Mouse (Mus musculus) lung, embryonic 14.5 days (tissue): Measurements from ENCODE around the gene Bhlhb9. TPM values are rescaled to one million over a fixed set of nuclear protein-coding genes. Genes with fewer than 3 reads are reported as not detected.
"Not testable (repeated sequence)": the region's sequence is repeated elsewhere in the genome, so short reads cannot be mapped to it uniquely, and the experiment has no call there.

Experiments used
- ATAC-seq: fragments of 200-750 bp; cut with Nextera tagmentation; 2 replicates; pipeline ENCODE4 v1.8.0; 2017; ENCODE audit warnings: mild to moderate bottlenecking, moderate TSS enrichment, moderate library complexity; ENCODE audit not compliant: insufficient read depth
- DNase-seq: peaks from one replicate; pipeline ENCODE4 v3.0.0-alpha.2; 2015
- H3K27ac ChIP-seq: fragments of 300-500 bp; sonication (generic); 2 replicates; pipeline ENCODE4 v1.5.1; 2014; ENCODE audit warnings: low read depth, mild to moderate bottlenecking, moderate library complexity
- H3K27me3 ChIP-seq: fragments of 300-500 bp; sonication (generic); 2 replicates; pipeline ENCODE4 v1.6.1; 2014; ENCODE audit warnings: low read length, control low read depth; ENCODE audit not compliant: insufficient read depth
- H3K36me3 ChIP-seq: fragments of 300-500 bp; sonication (generic); 2 replicates; pipeline ENCODE4 v1.6.1; 2014; ENCODE audit warnings: control low read depth; ENCODE audit not compliant: insufficient read depth
- H3K4me1 ChIP-seq: fragments of 300-500 bp; sonication (generic); 2 replicates; pipeline ENCODE4 v1.6.1; 2014; ENCODE audit warnings: antibody characterized with exemption, control low read depth; ENCODE audit not compliant: insufficient read depth
- H3K4me2 ChIP-seq: fragments of 300-500 bp; sonication (generic); 2 replicates; pipeline ENCODE4 v1.6.1; 2014; ENCODE audit warnings: mild to moderate bottlenecking
- H3K4me3 ChIP-seq: fragments of 300-500 bp; sonication (generic); 2 replicates; pipeline ENCODE4 v1.5.1; 2014; ENCODE audit warnings: low read depth, low read length
- H3K9ac ChIP-seq: fragments of 300-500 bp; sonication (generic); 2 replicates; pipeline ENCODE4 v1.6.1; 2014
- H3K9me3 ChIP-seq: fragments of 300-500 bp; sonication (generic); 2 replicates; pipeline ENCODE4 v1.6.1; 2016; ENCODE audit warnings: low read depth, low read length, control low read depth
- CTCF ChIP-seq: IDR thresholded peaks from 2 replicates; pipeline ENCODE4 v1.5.1; 2016; ENCODE audit warnings: antibody characterized with exemption, low read depth
- WGBS: fragments of 180-500 bp; shearing (Covaris S2); extraction: QIAGEN DNeasy Blood & Tissue Kit; methylation state at CpG from one replicate; pipeline ENCODE4 v1.1.7; 2014; 5-methylcytosine and 5-hydroxymethylcytosine counted together
- polyA plus RNA-seq: library from polyadenylated mRNA; unstranded; fragments of >200 nt; fragmentation: Nextera tagmentation; extraction: Ambion mirVana; gene quantifications from 2 replicates; pipeline ENCODE4 v1.2.1, GENCODE M21; 2014

The Bhlhb9 gene
- 52.1 and 55.7 TPM in 2 replicates for polyA plus RNA-seq

GRCm38 (mm10) chrX:135797212-135797644 lies at the start of gene Bhlhb9:
Bhlhb9 (plus strand) TSS chrX:135797594.
- peak within 1 kb of the TSS; percentile 52 for H3K4me3 ChIP-seq
- peaks cover 13% of the 10 kb centered on the region; the same call in 1 of the 2 replicates for H3K36me3 ChIP-seq
- ATAC-seq, result peak; percentile 12; the same call in 1 of the 2 replicates

GRCm38 (mm10) chrX:135752832-135753231 lies 44.6 kb upstream of the Bhlhb9 start:
- H3K36me3 ChIP-seq, result peaks cover 20% of the 10 kb centered on the region; the same call in 1 of the 2 replicates
- peak; percentile 76 for TF ChIP-seq CTCF
- no peak overlapping the region for H3K4me3 ChIP-seq
- ATAC-seq, result no peak; the same call in 1 of the 2 replicates
- no peak overlapping the region for H3K4me2 ChIP-seq
- 7% methylated on average over 2 of the region's 2 CpGs for WGBS
- no peaks in the 10 kb centered on the region for H3K9me3 ChIP-seq
- peak; percentile 85 for DNase-seq
- H3K9ac ChIP-seq, result no peak overlapping the region
- H3K27ac ChIP-seq, result no peak overlapping the region
- H3K4me1 ChIP-seq, result no peaks in the 10 kb centered on the region
- H3K27me3 ChIP-seq, result no peaks in the 10 kb centered on the region

More at GRCm38 (mm10) chrX:135797212-135797644, at the start of gene Bhlhb9:
- Histone ChIP-seq H3K27ac (peak within 1 kb of the TSS; percentile 36; the same call in 1 of the 2 replicates), H3K9ac (peak within 1 kb of the TSS; percentile 52), H3K4me2 (peak within 1 kb of the TSS; percentile 58)
- not testable (repeated sequence) for H3K27me3 ChIP-seq, H3K9me3 ChIP-seq, H3K4me1 ChIP-seq
- 8% methylated on average over 3 of the region's 5 CpGs for WGBS
- peak; percentile 71 for TF ChIP-seq CTCF
- DNase-seq, result peak; percentile 77

- DNase-seq (peak; percentile 57), ATAC-seq (no peak)
- Histone ChIP-seq H3K4me2 (no peak overlapping the region), H3K9ac (no peak overlapping the region), H3K36me3 (peaks cover 7% of the 10 kb centered on the region; the same call in 1 of the 2 replicates), H3K9me3 (no peaks in the 10 kb centered on the region), H3K4me3 (no peak overlapping the region), H3K4me1 (no peaks in the 10 kb centered on the region), H3K27me3 (no peaks in the 10 kb centered on the region), H3K27ac (no peak overlapping the region)
- peak; percentile 54 for TF ChIP-seq CTCF
Measured at GRCm38 (mm10) chrX:135761707-135762106, 35.7 kb upstream of the Bhlhb9 start.

GRCm38 (mm10) chrX:135768043-135768548 lies 29.3 kb upstream of the Bhlhb9 start:
- Histone ChIP-seq H3K27me3 (no peaks in the 10 kb centered on the region), H3K9ac (no peak overlapping the region), H3K36me3 (no peaks in the 10 kb centered on the region), H3K4me3 (no peak overlapping the region), H3K4me2 (no peak overlapping the region), H3K4me1 (no peaks in the 10 kb centered on the region), H3K27ac (no peak overlapping the region), H3K9me3 (no peaks in the 10 kb centered on the region)
- no peak for ATAC-seq
- no peak for TF ChIP-seq CTCF
- 33% methylated on average over 2 of the region's 3 CpGs for WGBS
- no peak for DNase-seq

- ATAC-seq, result no peak
- H3K9ac ChIP-seq, result no peak overlapping the region
- H3K9me3 ChIP-seq, result no peaks in the 10 kb centered on the region
- DNase-seq, result no peak
- no peak for TF ChIP-seq CTCF
- H3K4me1 ChIP-seq, result no peaks in the 10 kb centered on the region
- H3K4me3 ChIP-seq, result no peak overlapping the region
- no peak overlapping the region for H3K4me2 ChIP-seq
- no peak overlapping the region for H3K27ac ChIP-seq
- H3K36me3 ChIP-seq, result no peaks in the 10 kb centered on the region
- no peaks in the 10 kb centered on the region for H3K27me3 ChIP-seq
- WGBS, result 57% methylated on average over 2 of the region's 2 CpGs
Measured at GRCm38 (mm10) chrX:135768565-135768964, 28.8 kb upstream of the Bhlhb9 start.

GRCm38 (mm10) chrX:135791536-135791935 lies 5.9 kb upstream of the Bhlhb9 start:
- DNase-seq (no peak), ATAC-seq (no peak)
- no peaks in the 10 kb centered on the region for H3K4me1 ChIP-seq
- H3K36me3 ChIP-seq, result no peaks in the 10 kb centered on the region
- no peaks in the 10 kb centered on the region for H3K27me3 ChIP-seq
- H3K4me3 ChIP-seq, result no peak overlapping the region
- no peak overlapping the region for H3K4me2 ChIP-seq
- no peak overlapping the region for H3K9ac ChIP-seq
- H3K27ac ChIP-seq, result no peak overlapping the region
- no peak for TF ChIP-seq CTCF
- H3K9me3 ChIP-seq, result no peaks in the 10 kb centered on the region

- Histone ChIP-seq H3K9me3 (no peaks in the 10 kb centered on the region), H3K27ac (no peak overlapping the region), H3K9ac (no peak overlapping the region), H3K4me2 (no peak overlapping the region), H3K36me3 (no peaks in the 10 kb centered on the region), H3K4me1 (no peaks in the 10 kb centered on the region), H3K4me3 (no peak overlapping the region), H3K27me3 (no peaks in the 10 kb centered on the region)
- ATAC-seq (no peak), DNase-seq (no peak)
- 69% methylated on average over 6 of the region's 6 CpGs for WGBS
- no peak for TF ChIP-seq CTCF
Measured at GRCm38 (mm10) chrX:135792326-135792725, 5.1 kb upstream of the Bhlhb9 start.

GRCm38 (mm10) chrX:135795591-135796304 lies 1.6 kb upstream of the Bhlhb9 start:
- peak; percentile 81 for DNase-seq
- H3K27me3 ChIP-seq, H3K27ac ChIP-seq, H3K9me3 ChIP-seq, H3K4me1 ChIP-seq: not testable (repeated sequence)
- WGBS, result 24% methylated on average over 16 of the region's 27 CpGs
- Histone ChIP-seq H3K4me3 (peak overlapping the region; percentile 52), H3K4me2 (peak overlapping the region; percentile 58), H3K9ac (peak overlapping the region; percentile 52), H3K36me3 (peaks cover 13% of the 10 kb centered on the region; the same call in 1 of the 2 replicates)
- ATAC-seq, result peak; percentile 95

- peak overlapping the region; percentile 52 for H3K9ac ChIP-seq
- peak overlapping the region; percentile 52 for H3K4me3 ChIP-seq
- H3K27me3 ChIP-seq, H3K4me1 ChIP-seq, H3K9me3 ChIP-seq: not testable (repeated sequence)
- H3K4me2 ChIP-seq, result peak overlapping the region; percentile 58
- peak overlapping the region; percentile 36; the same call in 1 of the 2 replicates for H3K27ac ChIP-seq
- 19% methylated on average over 23 of the region's 26 CpGs for WGBS
- DNase-seq (peak; percentile 13), ATAC-seq (peak; percentile 83)
- H3K36me3 ChIP-seq, result peaks cover 13% of the 10 kb centered on the region; the same call in 1 of the 2 replicates
Measured at GRCm38 (mm10) chrX:135796305-135797211, 836 bp upstream of the Bhlhb9 start.
